Mouse (Mus musculus): Measurements from ENCODE around the gene Cyp2t4. TPM values are rescaled to one million over a fixed set of nuclear protein-coding genes. Genes with fewer than 3 reads are reported as not detected.

Cyp2t4 gene
- total RNA-seq (2021): not detected
- long read RNA-seq, experiment 1, partial matches to known transcripts: 0 of 5 reads
- long read RNA-seq, experiment 1, other reads (novel, unspliced or antisense): 5 of 5 reads
- long read RNA-seq, experiment 2: 0 reads

DNA sequence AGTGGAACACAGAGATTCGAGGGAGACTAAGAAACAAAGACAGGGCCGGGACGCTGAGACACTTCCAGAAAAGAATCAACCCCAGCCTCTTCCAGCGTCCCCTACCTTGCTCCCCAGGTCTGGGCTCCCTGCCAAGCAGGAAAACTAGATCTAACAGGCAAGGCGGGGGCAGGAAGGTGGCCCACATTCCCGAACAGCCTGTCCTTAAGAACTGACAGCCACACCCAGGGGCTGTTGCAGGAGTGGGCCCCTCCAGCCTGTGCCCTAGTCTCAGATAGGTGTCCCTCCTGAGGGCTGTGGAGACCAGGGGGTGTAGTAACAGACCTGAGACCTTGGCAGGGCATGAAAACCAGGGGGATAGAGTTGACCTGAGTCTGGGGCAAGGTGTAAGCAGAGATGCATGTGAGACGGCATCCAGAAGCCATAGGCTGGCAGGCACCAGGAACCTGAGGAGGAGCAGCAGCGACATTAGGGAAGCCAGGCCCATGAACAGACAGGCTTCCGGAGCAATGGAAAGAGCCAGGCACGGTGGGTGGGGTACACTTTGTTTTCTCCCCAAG, at the start of gene Cyp2t4:
Gene Cyp2t4, plus strand, starts transcription at position 510 of the 560 bp plus-strand sequence.
- intact Hi-C loops (cut with DNase I): no loop called here
- peak in 1 of 2 experiments; percentile 32 for DNase-seq (ENCODE audit: low spot score in 2 of 2)

DNA sequence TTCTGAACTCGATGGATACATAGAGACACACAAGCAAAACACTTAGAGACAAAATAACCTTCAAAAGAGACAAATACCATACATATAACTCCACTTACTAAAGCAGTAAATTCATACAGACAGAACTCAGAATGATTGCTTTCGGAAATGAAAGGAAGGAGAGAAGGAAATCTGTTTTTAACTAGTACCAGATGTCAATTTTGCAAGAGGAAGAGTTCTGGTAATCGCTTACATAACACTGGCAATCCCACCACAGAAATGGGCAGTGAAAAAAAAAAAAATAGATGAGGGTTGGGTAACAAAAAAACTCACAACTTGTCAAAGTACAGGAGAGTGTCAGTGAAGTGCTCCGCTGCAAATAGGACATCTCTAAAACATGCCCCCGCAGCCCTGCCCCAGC, 48.6 kb upstream of the Cyp2t4 start:
- intact Hi-C loops (cut with DNase I): no loop called here
- no peak for DNase-seq (ENCODE audit: low spot score in 2 of 2)

DNA sequence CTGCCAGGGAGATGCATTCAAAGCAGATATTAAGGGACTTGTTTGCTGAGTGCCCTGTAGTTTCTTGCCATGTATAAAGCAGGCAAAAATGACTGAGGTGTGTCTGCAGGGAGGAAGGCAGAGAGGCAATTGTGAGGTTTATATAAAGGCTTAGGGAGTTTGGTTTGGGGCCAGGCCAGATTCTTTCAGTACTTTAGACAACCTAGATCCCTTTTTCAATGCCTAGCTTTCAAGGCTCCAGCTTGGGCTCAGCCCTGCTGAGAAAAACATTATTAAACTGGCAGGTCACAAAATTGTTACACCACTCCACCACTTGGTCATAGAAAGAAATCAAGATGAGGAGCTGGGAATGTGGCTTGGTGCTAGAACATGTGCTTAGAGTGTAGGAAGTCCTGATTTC, 43.2 kb upstream of the Cyp2t4 start:
- intact Hi-C loops (cut with DNase I): no loop called here
- no peak for DNase-seq (ENCODE audit: low spot score in 2 of 2)

DNA sequence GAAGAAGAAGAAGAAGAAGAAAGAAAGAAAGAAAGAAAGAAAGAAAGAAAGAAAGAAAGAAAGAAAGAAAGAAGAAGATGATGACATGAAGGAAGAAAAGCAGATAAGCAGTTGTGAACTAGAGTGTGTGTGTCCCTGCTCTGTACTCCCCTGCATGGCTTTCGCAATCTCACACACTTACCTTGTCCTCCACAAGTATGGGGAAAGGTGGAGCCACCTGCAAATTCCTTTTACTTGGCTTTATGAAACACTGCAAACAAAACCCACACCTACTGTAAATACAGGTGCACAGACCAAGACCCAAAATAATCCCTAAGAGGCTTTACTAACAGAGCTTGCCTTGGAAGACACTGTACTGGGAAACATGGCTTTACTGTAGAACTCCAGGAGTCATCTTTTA, 42.5 kb upstream of the Cyp2t4 start:
- intact Hi-C loops (cut with DNase I): no loop called here
- no peak for DNase-seq (ENCODE audit: low spot score in 2 of 2)

DNA sequence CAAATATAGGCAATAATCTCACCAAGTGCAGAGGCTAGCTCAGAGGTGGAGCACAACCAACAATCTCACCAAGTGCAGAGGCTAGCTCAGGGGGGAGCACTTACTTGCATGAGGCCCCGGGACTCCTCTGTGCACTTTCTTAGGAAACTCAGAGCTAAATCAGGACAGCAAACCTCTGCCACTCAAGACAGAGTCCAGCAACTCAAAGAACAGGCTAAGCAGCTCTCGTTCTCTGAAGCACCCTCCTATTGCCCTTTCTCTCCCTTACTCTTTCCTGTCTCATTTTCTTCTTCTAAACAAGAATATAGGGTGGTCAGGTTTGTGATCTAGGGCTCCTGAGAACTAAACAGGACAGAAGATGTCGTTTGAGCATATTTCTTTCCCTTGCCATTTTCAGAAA, 41.5 kb upstream of the Cyp2t4 start:
- intact Hi-C loops (cut with DNase I): no loop called here
- no peak for DNase-seq (ENCODE audit: low spot score in 2 of 2)

DNA sequence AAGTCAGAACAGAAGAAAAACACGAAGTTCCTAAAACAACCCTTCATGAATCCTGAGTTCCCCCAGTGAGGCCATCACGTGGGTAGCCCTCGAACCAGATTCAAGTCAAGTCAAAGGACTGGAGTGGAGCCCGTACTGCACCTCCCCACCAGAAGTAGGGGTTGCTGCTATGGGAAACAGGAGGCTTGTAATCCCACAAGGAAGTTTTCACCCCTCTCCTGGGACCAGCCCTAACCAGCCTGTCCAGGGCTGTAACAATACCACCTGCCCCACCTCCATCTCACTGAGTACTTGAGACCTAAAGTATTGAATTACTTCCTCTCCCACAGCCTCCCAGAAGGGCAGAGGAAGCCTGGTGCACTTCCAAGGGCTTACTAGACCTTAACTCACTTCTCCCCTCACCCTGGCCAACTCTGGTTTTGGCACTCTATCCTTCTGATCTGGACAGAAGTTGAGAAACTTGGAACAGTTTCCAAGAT, 35.4 kb upstream of the Cyp2t4 start:
- no peak for DNase-seq (ENCODE audit: low spot score in 2 of 2)
- intact Hi-C loops (cut with DNase I): no loop called here

DNA sequence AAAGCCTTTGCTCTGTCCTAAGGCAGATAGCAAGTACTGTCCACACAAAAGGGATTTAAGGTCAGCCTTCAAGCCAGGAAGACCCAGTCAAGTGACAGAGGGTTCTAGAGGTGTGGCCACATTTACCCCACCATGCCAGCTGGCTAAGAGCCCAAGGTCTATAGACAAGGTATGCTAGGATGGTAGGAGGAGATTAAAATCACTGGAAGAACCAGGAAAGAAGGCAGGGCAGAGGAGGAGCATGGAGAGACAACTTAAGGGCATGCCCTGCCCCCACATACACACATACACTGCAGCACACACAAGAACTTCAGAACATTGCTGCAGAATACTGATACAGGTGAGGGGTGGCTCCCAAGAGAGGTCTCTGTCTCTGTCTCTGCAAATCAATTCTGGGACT, 33.8 kb upstream of the Cyp2t4 start, which contains the start of gene Cyp2f2:
Gene Cyp2f2, plus strand, starts transcription at position 234 of the 400 bp plus-strand sequence.
- no peak for DNase-seq (ENCODE audit: low spot score in 2 of 2)
- intact Hi-C loops (cut with DNase I): loop anchor here (10.0 kb wide), 1 partner anchor 1265 kb away; no protein-coding TSS in a partner anchor

GRCm38 (mm10) chr7:27124305-27124832, 29.1 kb upstream of the Cyp2t4 start:
- intact Hi-C loops (cut with DNase I): loop anchor here (10.0 kb wide), 1 partner anchor 1270 kb away; no protein-coding TSS in a partner anchor

GRCm38 (mm10) chr7:27124969-27125368, 28.5 kb upstream of the Cyp2t4 start:
- intact Hi-C loops (cut with DNase I): loop anchor here (5.0 to 10.0 kb wide), 2 partner anchors 348 to 1270 kb away; no protein-coding TSS in a partner anchor
- DNase-seq (ENCODE audit: low spot score in 2 of 2): no peak

More at GRCm38 (mm10) chr7:27124305-27124832, 29.1 kb upstream of the Cyp2t4 start:
- DNase-seq (ENCODE audit: low spot score in 2 of 2): no peak

DNA sequence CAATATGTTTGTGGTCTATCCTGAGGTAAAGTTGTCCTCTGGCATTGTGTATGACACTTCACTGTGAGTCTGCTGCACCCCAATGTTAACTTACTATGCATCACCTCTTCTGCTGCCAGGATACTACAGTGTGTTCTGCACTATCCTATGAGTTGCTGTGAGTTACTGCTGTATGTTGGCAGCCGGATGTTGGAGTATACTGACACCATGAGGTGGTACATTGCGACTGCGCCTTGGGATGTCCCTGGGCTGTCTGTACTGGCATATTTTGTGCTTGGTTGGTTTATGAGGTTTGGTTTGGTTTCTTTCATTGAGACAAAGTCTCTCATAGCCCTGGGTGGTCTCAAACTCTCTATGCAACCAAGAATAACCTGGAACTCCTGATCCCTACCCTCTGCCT, 25.4 kb upstream of the Cyp2t4 start:
- intact Hi-C loops (cut with DNase I): loop anchor here (5.0 to 10.0 kb wide), 2 partner anchors 351 to 1273 kb away; no protein-coding TSS in a partner anchor

GRCm38 (mm10) chr7:27128946-27129345, 24.6 kb upstream of the Cyp2t4 start:
- intact Hi-C loops (cut with DNase I): loop anchor here (5.0 to 10.0 kb wide), 2 partner anchors 352 to 1274 kb away; no protein-coding TSS in a partner anchor

More for the DNA sequence above, 25.4 kb upstream of the Cyp2t4 start:
- DNase-seq (ENCODE audit: low spot score in 2 of 2): peak; percentile 45 to 70

GRCm38 (mm10) chr7:27129811-27130210, 23.7 kb upstream of the Cyp2t4 start:
- intact Hi-C loops (cut with DNase I): loop anchor here (5.0 to 10.0 kb wide), 2 partner anchors 353 to 1275 kb away; no protein-coding TSS in a partner anchor
- no peak for DNase-seq (ENCODE audit: low spot score in 2 of 2)

More at GRCm38 (mm10) chr7:27128946-27129345, 24.6 kb upstream of the Cyp2t4 start:
- DNase-seq (ENCODE audit: low spot score in 2 of 2): no peak

DNA sequence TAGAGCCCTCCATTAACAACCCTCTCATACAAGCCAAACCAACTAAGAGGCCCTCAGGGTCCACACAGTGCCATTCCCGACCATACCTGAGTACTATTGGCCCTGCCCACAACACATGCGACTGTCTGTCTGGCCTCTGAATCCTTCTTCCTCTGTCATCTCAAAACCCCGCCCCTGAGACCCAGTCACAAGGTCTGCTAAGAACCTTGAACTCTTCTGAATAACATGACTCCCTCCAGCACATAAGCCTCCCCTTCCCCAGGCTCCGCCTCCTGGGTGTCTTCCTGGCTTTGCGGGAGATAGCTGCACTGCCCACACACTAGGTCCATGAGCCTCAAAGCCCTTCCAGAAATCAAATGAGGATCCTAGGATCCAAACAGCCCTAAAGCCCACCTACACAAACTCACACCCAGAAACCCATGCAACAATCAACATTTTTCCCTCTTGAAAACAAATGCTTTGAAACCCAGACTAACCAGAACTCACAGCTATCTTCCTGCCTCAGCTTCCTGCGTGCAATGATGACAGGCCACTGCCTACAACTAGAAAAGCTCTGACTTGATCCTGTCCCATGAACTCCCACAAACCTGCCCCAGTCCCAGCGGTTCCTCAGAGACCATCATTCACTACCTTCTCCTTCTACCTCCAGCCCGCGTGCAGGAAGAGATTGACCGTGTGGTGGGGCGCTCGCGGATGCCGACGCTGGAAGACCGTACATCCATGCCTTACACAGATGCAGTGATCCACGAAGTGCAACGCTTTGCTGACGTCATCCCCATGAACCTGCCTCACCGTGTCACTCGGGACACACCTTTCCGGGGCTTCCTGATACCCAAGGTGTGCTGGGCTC, 22.8 kb upstream of the Cyp2t4 start:
- no peak for DNase-seq (ENCODE audit: low spot score in 2 of 2)
- intact Hi-C loops (cut with DNase I): no loop called here

- DNase-seq (ENCODE audit: low spot score in 2 of 2): no peak
- intact Hi-C loops (cut with DNase I): no loop called here
These were observed 22.1 kb upstream of the Cyp2t4 start for GRCm38 (mm10) chr7:27131387-27131786.

DNA sequence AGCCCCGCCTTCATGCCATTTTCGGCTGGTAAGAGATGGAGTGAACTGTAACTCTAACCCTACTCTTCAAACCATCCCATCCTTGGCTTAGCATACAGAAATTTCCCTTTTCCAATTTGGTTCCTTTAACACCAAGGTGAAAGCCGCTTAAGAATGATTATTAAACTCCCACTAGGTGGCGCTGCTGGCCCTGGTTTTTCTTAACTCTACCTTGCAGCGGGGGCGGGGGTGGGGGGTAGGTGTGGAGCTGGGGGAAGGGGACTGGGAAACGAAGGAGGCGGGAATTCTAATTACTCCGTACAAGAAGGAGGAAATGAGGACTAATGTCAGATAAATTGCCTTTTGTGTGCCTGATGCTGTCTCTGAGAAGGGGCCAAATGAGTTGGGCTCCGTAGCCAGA, 20.9 kb upstream of the Cyp2t4 start:
- intact Hi-C loops (cut with DNase I): loop anchor here (2.0 kb wide), 1 partner anchor 152 kb away; no protein-coding TSS in a partner anchor
- peak in 1 of 2 experiments; percentile 76 for DNase-seq (ENCODE audit: low spot score in 2 of 2)

GRCm38 (mm10) chr7:27133156-27133555, 20.4 kb upstream of the Cyp2t4 start:
- no peak for DNase-seq (ENCODE audit: low spot score in 2 of 2)
- intact Hi-C loops (cut with DNase I): loop anchor here (2.0 kb wide), 1 partner anchor 152 kb away; no protein-coding TSS in a partner anchor

DNA sequence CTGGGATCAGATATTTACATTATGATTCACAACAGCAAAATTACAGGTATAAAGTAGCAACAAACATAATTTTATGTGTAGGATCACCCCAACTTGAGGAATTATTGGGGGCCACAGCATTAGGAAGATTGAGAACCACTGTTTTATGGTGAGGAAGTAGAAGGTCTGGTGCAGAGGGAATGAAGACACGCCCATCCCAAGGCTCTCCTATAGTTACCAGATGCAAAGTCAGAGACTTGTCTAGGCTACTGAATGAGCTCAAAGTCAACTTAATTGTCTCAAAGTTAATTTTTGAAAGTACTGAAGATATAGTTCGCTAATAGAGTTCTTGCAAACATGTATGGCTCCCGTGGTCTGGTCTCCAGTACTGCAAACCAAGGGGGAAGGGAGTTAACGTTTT, 19.8 kb upstream of the Cyp2t4 start:
- intact Hi-C loops (cut with DNase I): loop anchor here (2.0 kb wide), 1 partner anchor 151 kb away; no protein-coding TSS in a partner anchor
- DNase-seq (ENCODE audit: low spot score in 2 of 2): no peak

- intact Hi-C loops (cut with DNase I): no loop called here
- no peak for DNase-seq (ENCODE audit: low spot score in 2 of 2)
These were observed 17.0 kb upstream of the Cyp2t4 start for GRCm38 (mm10) chr7:27136410-27136996.

GRCm38 (mm10) chr7:27156005-27156404, 2.5 kb downstream of the Cyp2t4 start:
- intact Hi-C loops (cut with DNase I): no loop called here
- peak in 1 of 2 experiments; percentile 66 for DNase-seq (ENCODE audit: low spot score in 2 of 2)

Data from left cerebral cortex, postnatal 14 days (tissue).